Mouse (Mus musculus): ENCODE measurements around the gene Olfr270. TPM values are rescaled to one million over a fixed set of nuclear protein-coding genes. Genes with fewer than 3 reads are reported as not detected.

Olfr270 gene
- 0.12 and 0.14 TPM in 2 replicates for polyA plus RNA-seq (2012; rRNA removed)

DNA sequence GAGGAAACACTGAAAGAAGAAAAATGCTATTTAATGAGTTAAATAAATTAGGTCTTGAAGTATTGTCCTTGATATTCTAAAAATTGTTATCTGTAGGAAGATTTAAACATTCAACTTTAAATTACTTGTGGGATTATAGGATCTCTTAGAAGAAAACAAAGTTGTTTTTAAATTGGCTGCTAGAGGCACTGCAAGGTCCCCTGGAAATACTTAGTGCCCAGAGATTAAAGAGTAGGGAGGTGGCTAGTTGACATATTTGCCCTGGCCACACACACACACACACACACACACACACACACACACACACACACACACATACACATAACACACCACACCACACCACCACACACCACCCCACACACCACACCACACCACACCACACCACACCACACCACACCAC is at the start of gene Olfr270:
Gene Olfr270, plus strand, starts transcription at position 301 of the 400 bp plus-strand sequence.
- DNase-seq (ENCODE audit: low read depth): no peak

DNA sequence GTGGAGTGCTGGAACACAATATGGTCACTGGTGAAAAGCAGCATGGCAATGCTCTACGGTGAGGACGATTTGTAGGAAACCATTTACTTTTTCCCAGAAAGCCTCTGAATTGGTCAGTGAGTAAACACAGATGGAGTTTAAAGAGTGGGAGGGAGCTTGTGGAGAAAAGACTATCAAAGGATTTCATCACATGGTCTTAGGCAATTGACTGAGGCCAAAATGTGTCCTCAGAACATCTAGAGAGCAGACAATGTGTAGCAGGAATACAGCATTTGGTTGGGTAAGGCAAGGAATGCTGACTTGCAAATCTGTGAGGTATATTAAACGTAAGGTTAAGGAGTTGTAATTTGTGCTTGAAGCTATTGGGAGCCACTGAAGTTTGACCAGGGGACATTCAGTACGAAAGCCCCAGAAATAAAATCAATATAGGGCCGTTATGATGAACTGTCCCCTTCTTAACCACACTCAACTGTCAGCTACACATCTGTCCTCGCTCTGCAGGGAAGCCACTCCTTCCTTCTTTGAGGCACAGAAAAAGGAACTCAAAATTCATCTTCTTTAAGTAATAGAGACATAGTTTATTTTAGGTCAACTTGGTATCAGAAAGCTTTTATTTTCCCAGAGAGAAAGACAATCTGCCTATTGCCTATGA is 47.6 kb upstream of the Olfr270 start:
- no peak for DNase-seq (ENCODE audit: low read depth)

DNA sequence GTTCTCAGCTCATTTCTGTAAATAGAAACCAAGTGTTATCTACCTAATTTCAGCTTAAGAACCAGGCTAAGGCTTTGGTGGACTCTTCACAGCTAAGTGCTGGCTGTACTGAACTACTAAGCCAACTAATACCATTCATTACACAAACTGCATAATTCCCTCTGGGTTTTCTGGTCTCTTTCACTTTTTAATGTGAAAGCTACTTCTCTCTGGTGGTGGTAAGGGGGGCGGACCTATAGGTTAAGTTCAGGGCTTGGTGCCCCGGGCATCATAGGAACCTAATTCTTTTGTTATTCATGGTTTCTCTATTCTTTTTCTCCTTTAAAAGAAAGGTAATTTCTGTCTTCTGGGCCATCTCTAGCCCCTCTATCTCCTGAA is 47.0 kb upstream of the Olfr270 start:
- no peak for DNase-seq (ENCODE audit: low read depth)

DNA sequence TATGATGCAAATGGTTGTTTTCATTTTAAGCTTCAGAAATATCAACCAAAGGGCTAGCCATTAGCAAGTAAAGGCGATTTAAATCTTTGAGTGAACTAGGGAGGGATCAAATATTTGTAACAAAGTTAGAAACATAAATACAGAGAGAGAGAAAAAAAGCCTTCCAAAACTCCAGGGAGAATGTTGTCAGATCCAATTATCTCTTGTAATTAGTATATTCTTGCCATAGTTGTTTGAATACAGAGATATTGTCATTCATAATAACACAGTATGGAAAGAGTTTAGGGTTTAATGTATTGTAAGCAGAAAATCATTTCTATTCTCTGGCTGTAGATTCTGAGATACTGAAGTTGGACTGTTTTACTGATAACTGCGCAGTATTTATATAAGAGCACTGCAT is 45.3 kb upstream of the Olfr270 start, which contains the start of gene Olfr272:
Gene Olfr272, minus strand, starts transcription at position 101 of the 400 bp plus-strand sequence.
- no peak for DNase-seq (ENCODE audit: low read depth)

DNA sequence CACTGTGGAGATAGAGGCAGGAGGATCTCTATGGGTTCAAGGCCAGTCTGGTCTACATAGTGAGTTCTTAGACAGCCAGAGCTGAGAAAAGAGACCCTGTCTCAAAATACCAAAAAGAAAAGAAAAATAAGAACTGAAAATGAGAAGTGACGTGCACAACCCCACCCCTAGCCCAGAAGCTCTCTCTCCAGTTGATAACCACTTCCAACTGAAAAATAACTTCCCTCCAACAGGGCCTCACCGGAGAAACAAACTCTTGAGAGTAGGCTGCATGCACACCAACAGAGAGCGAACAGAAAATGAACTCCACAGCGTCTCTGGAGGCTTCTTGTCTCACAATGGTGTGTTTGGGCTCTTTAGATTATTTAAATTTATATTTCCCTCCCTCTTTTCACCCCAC is 33.9 kb upstream of the Olfr270 start:
- DNase-seq (ENCODE audit: low read depth): no peak

DNA sequence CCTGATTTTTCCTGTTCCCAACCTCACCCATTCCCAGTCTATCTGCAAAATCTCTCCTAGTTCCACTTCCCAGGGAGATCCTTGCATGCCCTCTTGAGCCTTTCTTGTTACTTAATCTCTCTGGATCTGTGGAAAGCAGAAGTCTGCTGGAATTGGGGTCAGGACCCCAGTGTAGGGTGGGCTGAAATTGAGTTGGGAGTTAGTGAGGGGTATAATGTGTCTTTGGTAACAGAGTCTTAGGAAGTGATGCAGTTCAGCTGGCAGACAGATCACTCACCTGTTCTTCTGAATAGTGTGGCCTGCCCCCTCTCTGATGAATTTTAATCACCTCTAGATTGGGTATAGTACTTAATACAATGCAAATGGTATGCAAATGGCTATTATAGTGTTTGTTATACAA is 17.7 kb upstream of the Olfr270 start:
- DNase-seq (ENCODE audit: low read depth): no peak

DNA sequence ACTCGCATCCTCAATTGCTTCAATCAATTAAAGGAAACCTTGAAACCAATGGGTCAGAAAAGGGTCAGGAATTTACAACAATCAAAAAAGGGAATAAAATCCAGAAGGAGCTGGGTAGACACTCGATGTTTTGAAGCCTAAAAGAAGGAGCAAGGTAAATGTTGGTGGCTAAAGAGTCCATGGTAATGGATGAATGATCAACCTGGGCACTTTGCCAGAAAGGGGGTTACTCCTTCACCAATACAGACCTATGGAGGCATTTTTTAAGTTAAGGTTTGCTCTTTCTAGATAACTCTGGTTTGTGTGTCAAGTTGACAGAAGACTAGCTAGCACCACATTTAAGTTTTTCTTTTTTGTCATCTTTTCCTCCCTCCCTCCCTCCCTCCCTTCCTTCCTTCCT is 15.3 kb upstream of the Olfr270 start:
- no peak for DNase-seq (ENCODE audit: low read depth)

DNA sequence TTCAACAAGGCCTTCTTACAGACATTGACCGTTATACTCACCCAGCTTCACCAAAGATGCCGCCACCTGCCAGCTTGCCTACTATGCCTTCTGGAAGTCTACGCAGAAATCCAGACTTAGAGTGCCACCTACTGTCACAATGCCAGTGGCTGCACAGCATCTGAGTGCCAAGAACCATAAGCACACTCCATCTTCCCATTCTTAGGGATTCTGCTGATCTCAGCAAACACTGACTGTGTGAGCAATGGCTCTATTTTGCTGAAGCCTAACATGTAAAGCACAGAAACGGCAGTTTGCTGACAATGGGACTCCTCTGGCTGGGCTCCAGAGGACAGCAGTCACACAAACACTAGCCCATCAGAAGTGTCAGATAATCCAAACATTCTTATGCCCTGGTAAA is 5.7 kb upstream of the Olfr270 start:
- no peak for DNase-seq (ENCODE audit: low read depth)

DNA sequence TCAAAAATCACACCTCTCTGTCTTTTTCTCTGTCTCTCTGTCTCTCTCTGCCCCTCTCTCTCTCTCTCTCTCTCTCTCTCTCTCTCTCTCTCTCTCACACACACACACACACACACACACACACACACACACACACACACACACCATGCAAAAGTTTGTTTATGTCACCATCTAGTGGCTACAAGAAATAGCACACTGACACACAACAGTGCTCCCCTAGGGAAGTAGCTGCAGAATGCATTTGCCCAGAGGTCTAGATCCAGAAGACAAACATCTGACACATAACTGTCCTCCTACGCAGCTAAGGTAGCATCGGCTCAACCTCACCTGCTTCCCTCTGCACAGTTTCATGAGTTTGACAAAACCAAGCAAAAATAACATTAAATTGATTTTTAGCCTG is 20.9 kb downstream of the Olfr270 start:
- no peak for DNase-seq (ENCODE audit: low read depth)

DNA sequence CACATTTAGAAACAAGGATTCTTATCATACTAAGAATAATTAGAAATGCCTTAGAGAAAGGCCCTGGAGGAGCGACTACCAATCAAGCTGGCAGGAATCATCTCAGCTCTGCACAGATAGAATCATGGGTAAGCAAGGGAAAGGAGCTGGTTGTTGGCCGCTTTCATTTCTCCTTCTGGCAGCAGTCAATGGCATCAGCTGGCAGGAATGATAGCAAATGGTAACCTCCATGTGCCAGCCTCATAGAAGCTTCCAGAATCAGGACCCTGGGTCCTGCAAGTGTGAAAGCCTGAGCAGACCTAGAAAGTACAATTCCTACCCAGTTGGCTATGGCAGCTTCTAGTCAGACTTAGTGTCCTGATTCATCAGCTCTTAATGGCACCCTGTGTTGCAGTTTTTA is 21.9 kb downstream of the Olfr270 start:
- no peak for DNase-seq (ENCODE audit: low read depth)

DNA sequence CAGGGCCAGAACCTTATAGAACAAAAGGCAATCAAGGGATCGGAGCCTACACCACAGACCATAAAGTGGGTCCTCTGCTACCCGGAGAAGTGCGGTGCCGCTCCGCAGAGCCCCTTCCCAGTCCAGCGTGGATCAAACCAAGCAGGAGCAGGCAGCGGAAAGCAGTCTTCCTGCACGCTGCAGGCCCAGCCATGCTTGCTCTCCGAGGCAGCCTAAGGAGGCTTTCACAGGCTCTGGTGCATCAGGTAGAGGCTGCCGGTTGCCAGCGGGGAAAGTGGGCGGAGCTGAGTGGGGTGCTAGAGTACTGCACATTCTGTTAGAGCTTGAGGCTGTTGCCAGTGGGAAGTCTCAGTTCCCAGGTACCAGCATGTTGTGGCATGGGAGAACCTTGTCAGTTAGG is 24.9 kb downstream of the Olfr270 start, which contains the start of gene Nipsnap3a:
Gene Nipsnap3a, plus strand, starts transcription at position 25 of the 400 bp plus-strand sequence.
- no peak for DNase-seq (ENCODE audit: low read depth)

DNA sequence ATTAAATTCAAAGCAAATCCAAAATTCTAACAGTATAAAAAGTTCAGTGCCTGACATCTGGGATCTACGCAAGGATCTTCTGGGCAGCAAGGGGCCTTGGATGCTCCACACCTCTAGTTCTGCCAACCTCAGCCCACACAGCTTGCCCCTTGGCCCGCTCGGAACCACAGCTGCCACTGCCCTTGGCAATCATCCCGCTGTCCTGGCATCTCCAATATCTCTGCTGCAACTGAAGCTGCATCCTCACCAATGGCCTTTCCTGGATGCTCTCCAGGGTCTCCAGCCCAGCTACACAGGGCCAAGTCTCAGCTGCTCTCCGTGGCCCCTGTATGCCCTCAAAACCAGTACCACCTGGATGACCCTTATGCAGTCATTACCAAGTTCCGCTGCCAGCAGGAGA is 35.1 kb downstream of the Olfr270 start:
- DNase-seq (ENCODE audit: low read depth): no peak

DNA sequence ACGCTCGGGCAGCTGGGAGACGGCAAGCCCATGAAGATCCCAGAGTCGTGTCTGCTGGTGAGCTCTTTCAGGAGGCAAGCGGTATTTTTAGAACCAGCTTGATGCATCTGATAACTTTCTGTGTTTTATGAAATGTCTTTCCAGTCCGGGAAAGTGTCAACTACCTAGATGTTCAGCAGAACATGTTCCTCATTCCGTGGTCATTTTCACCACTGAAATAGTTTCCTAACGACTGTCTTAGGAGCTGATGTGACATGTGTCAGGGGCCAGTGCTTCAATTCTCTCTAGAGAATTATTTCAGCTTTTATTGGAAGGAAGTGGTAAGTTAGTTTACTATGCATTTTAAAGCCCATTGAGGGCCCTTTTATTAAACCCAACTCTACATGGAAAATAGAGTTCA is 35.8 kb downstream of the Olfr270 start:
- no peak for DNase-seq (ENCODE audit: low read depth)

DNA sequence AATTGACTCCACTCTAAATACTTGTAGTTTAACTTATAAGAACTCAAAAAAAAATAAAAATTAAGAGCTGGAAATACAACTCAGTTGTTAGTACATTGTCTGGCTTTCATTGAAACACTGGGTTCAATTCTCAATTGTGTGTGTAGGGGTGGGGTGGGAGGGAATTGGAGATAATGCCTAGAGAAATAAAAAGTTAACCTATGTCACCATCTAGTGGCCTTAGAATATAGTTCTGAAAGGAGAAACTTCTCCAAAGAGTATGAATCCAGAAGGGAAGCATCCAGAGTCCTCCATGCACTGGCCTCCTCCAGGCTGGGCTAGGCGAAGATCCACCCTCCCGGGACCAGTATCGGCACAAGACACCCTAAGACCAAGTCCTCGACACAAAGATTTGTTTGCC is 44.8 kb downstream of the Olfr270 start:
- DNase-seq (ENCODE audit: low read depth): no peak

DNA sequence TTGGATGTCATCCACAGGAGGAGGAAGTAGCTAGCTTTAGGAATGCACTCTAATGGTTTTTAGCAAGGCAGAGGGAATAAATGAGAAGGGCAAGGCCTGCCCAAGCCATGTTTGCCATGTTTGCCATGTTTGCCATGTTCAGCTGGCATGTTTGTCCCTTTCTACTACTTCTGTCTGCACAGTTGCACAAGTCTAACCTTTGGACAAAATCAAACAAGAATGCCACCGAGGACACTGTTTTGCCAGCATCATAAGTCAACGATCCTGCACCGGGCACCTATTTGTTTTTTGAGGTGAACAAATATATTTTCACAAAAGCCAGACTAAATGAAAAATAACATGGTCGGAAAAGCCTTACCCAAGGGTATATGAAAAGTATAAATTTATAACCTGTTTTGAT is 45.5 kb downstream of the Olfr270 start:
- DNase-seq (ENCODE audit: low read depth): no peak

DNA sequence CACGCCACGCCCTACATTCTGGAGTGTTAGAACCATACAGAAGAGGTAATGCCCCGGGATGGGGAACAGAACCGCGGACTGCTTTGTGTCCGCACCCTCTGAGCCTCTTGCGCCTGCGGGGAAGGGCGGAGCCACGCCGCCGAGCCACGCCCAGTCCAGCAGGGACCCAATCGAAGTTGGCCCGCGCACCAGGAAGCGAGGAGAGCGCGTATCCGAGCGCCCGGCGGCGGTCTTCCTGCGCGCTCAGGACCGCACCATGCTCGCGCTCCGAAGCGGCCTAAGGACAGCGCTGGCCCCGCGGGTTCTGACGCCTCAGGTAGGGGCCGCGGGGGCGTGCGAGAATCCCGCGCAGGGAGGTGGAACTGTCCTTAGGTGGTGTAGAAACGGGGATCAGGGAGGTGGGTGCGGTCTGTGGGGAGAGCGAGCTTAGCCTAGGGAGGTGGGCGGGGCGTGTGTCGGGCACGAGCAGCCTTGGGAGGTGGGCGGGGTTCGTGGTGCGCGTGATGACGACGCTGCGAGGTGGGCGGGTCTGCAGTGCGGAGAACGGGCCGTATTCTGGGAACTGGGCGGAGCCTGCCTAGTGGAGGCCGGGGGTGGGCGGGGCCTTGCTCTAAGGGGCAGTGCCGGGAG is 47.5 kb downstream of the Olfr270 start, which contains the start of gene Nipsnap3b:
Gene Nipsnap3b, plus strand, starts transcription at position 149 of the 630 bp plus-strand sequence.
- peak; percentile 27 for DNase-seq (ENCODE audit: low read depth)

DNA sequence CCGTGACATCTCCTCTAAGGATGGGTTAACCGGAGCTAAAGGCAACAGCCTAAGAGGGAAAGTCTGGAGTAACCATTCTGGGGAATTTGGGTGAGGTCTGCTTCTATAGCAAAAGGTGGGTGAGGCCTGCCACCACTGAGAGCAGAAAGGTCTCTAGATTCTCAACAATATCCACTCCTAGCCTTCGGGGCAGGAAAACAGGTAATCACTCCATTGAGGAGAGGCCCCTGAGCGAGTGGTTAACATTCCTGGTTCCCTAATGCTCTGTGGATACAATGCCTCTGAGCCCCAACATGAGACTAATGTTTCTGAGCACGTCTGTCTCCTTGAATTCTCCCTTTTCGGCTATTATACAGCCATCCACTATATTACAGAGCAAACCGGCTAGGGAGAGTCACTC is 50.1 kb downstream of the Olfr270 start:
- no peak for DNase-seq (ENCODE audit: low read depth)

DNA sequence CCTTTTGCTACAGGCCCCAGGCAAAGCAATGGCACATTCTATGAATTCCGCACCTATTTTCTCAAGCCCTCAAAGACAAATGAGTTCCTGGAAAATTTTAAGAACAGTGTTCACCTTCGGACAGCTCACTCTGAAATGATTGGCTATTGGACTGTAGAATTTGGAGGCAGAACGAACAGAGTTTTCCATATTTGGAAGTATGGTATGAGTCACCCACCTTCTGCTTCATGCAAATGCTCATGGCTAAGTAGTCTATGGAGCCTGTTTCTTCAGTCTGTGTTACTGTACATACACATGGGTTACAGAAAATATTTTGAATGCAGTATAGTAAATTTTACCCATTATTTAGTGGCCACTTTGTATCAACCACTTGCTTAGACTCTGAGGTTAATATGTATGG is 50.7 kb downstream of the Olfr270 start:
- DNase-seq (ENCODE audit: low read depth): no peak

DNA sequence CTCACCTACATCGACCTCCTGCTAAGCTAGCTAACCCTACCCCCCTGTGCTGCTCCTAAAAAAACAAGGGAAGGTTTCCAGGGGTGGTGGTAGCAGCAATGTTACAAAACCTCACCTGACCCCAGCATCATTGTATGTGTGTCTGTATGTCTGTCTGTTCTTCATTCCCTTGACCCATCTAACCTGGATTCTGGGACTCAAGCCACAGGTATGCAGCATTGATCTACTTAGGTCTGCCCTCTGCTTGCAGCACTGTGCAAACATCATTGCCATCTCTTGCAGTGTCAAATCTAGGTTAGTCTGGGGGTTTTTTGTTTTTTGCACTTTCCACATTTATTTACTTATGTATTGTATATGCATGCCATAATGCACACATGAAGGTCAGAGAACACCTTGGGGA is 54.0 kb downstream of the Olfr270 start:
- no peak for DNase-seq (ENCODE audit: low read depth)

All from gonadal fat pad, adult 2 months (tissue).